Mouse (Mus musculus) neural tube, embryonic 14.5 days (tissue): ENCODE data around the gene Gm9913. TPM values are rescaled to one million over a fixed set of nuclear protein-coding genes. Genes with fewer than 3 reads are reported as not detected.

Experiments
- ATAC-seq: fragments of 200-750 bp; cut with Nextera tagmentation; 2 replicates; pipeline ENCODE4 v1.8.0; 2017; ENCODE audit warnings: low read depth, mild to moderate bottlenecking, moderate TSS enrichment, moderate library complexity
- H3K27ac ChIP-seq: fragments of 300-500 bp; sonication (generic); 2 replicates; pipeline ENCODE4 v1.5.1; 2014; ENCODE audit warnings: low read depth, mild to moderate bottlenecking, control low read depth, low read length, moderate library complexity, mixed read lengths
- H3K27me3 ChIP-seq: fragments of 300-500 bp; sonication (generic); 2 replicates; pipeline ENCODE4 v1.6.1; 2014; ENCODE audit warnings: low read length; ENCODE audit not compliant: control insufficient read depth, insufficient read depth
- H3K36me3 ChIP-seq: fragments of 300-500 bp; sonication (generic); 2 replicates; pipeline ENCODE4 v1.6.1; 2014; ENCODE audit warnings: low read length, mixed read lengths; ENCODE audit not compliant: control insufficient read depth, insufficient read depth
- H3K4me1 ChIP-seq: fragments of 300-500 bp; sonication (generic); 2 replicates; pipeline ENCODE4 v1.6.1; 2014; ENCODE audit warnings: low read length; ENCODE audit not compliant: control insufficient read depth, insufficient read depth
- H3K4me2 ChIP-seq: fragments of 300-500 bp; sonication (generic); 2 replicates; pipeline ENCODE4 v1.6.1; 2014; ENCODE audit warnings: mild to moderate bottlenecking, low read depth, low read length, control low read depth
- H3K4me3 ChIP-seq: fragments of 300-500 bp; sonication (generic); 2 replicates; pipeline ENCODE4 v1.5.1; 2014; ENCODE audit warnings: low read depth, low read length, control low read depth, mixed read lengths
- H3K9ac ChIP-seq: fragments of 300-500 bp; sonication (generic); replicated peaks from 2 replicates; pipeline ENCODE4 v1.6.1; 2014; ENCODE audit warnings: low read depth, mild to moderate bottlenecking, control low read depth, low read length, mixed read lengths
- H3K9me3 ChIP-seq: fragments of 300-500 bp; sonication (generic); 2 replicates; pipeline ENCODE4 v1.6.1; 2016; ENCODE audit warnings: low read length; ENCODE audit not compliant: control insufficient read depth
- WGBS: fragments of 180-500 bp; shearing (Covaris S2); extraction: QIAGEN DNeasy Blood & Tissue Kit; methylation state at CpG from one replicate; pipeline ENCODE4 v1.1.7; 2014; 5-methylcytosine and 5-hydroxymethylcytosine counted together
- polyA plus RNA-seq: library from polyadenylated mRNA; unstranded; fragments of >200 nt; fragmentation: Nextera tagmentation; extraction: Ambion mirVana; gene quantifications from 2 replicates; pipeline ENCODE4 v1.2.1, GENCODE M21; 2014

Gene Gm9913
- polyA plus RNA-seq, 1 experiment from 2014 or later: 0.11 TPM

- H3K9me3 ChIP-seq: no peaks in the 10 kb centered on the region
- ATAC-seq: no peak
- no peaks in the 10 kb centered on the region for H3K27me3 ChIP-seq
- H3K27ac ChIP-seq: no peak overlapping the region
- no peak overlapping the region for H3K9ac ChIP-seq
- H3K4me3 ChIP-seq: no peak overlapping the region
- H3K4me2 ChIP-seq: no peak overlapping the region
- H3K36me3 ChIP-seq: no peaks in the 10 kb centered on the region
- H3K4me1 ChIP-seq: no peaks in the 10 kb centered on the region
- WGBS: 91% methylated on average over 3 of the region's 3 CpGs
These were observed 28.7 kb upstream of the Gm9913 start for GRCm38 (mm10) chr2:125476231-125476630.

GRCm38 (mm10) chr2:125477367-125477766, 27.5 kb upstream of the Gm9913 start:
- no peak overlapping the region for H3K9ac ChIP-seq
- H3K36me3 ChIP-seq: no peaks in the 10 kb centered on the region
- H3K27me3 ChIP-seq: no peaks in the 10 kb centered on the region
- no peak overlapping the region for H3K4me3 ChIP-seq
- H3K27ac ChIP-seq: no peak overlapping the region
- no peaks in the 10 kb centered on the region for H3K9me3 ChIP-seq
- WGBS: 72% methylated on average over 3 of the region's 3 CpGs
- H3K4me1 ChIP-seq: no peaks in the 10 kb centered on the region
- no peak overlapping the region for H3K4me2 ChIP-seq
- no peak for ATAC-seq

GRCm38 (mm10) chr2:125478705-125479104, 26.2 kb upstream of the Gm9913 start:
- Histone ChIP-seq H3K9me3 (no peaks in the 10 kb centered on the region), H3K27me3 (no peaks in the 10 kb centered on the region), H3K4me2 (no peak overlapping the region), H3K4me3 (no peak overlapping the region), H3K36me3 (no peaks in the 10 kb centered on the region), H3K27ac (no peak overlapping the region), H3K9ac (no peak overlapping the region), H3K4me1 (no peaks in the 10 kb centered on the region)
- no peak; the same call in 1 of the 2 replicates for ATAC-seq
- WGBS: 56% methylated on average over 4 of the region's 4 CpGs

GRCm38 (mm10) chr2:125480057-125480456, 24.8 kb upstream of the Gm9913 start:
- Histone ChIP-seq H3K9ac (no peak overlapping the region), H3K27me3 (no peaks in the 10 kb centered on the region), H3K4me2 (no peak overlapping the region), H3K4me1 (no peaks in the 10 kb centered on the region), H3K36me3 (no peaks in the 10 kb centered on the region), H3K9me3 (no peaks in the 10 kb centered on the region), H3K4me3 (no peak overlapping the region), H3K27ac (no peak overlapping the region)
- WGBS: 90% methylated on average over 5 of the region's 5 CpGs
- ATAC-seq: no peak

- Histone ChIP-seq H3K27ac (no peak overlapping the region), H3K4me3 (no peak overlapping the region), H3K4me1 (no peaks in the 10 kb centered on the region), H3K9ac (no peak overlapping the region), H3K27me3 (no peaks in the 10 kb centered on the region), H3K4me2 (no peak overlapping the region), H3K9me3 (no peaks in the 10 kb centered on the region), H3K36me3 (no peaks in the 10 kb centered on the region)
- ATAC-seq: no peak
- 94% methylated on average over 4 of the region's 4 CpGs for WGBS
These were observed 23.8 kb upstream of the Gm9913 start for GRCm38 (mm10) chr2:125481116-125481515.

- Histone ChIP-seq H3K4me3 (no peak overlapping the region), H3K4me2 (no peak overlapping the region), H3K9me3 (no peaks in the 10 kb centered on the region), H3K27ac (no peak overlapping the region), H3K4me1 (no peaks in the 10 kb centered on the region), H3K36me3 (no peaks in the 10 kb centered on the region), H3K9ac (no peak overlapping the region), H3K27me3 (no peaks in the 10 kb centered on the region)
- 95% methylated on average over 9 of the region's 9 CpGs for WGBS
- ATAC-seq: no peak
These were observed 23.2 kb upstream of the Gm9913 start for GRCm38 (mm10) chr2:125481531-125482317.

GRCm38 (mm10) chr2:125484164-125484563, 20.7 kb upstream of the Gm9913 start:
- no peak overlapping the region for H3K27ac ChIP-seq
- H3K9ac ChIP-seq: no peak overlapping the region
- H3K4me3 ChIP-seq: no peak overlapping the region
- no peaks in the 10 kb centered on the region for H3K9me3 ChIP-seq
- ATAC-seq: no peak
- H3K4me2 ChIP-seq: no peak overlapping the region
- no peaks in the 10 kb centered on the region for H3K36me3 ChIP-seq
- no peaks in the 10 kb centered on the region for H3K27me3 ChIP-seq
- no peaks in the 10 kb centered on the region for H3K4me1 ChIP-seq

GRCm38 (mm10) chr2:125484910-125485309, 20.0 kb upstream of the Gm9913 start:
- ATAC-seq: no peak

GRCm38 (mm10) chr2:125489979-125490378, 14.9 kb upstream of the Gm9913 start:
- Histone ChIP-seq H3K27me3 (no peaks in the 10 kb centered on the region), H3K4me2 (no peak overlapping the region), H3K36me3 (no peaks in the 10 kb centered on the region), H3K27ac (no peak overlapping the region), H3K9ac (no peak overlapping the region), H3K4me3 (no peak overlapping the region), H3K9me3 (no peaks in the 10 kb centered on the region), H3K4me1 (no peaks in the 10 kb centered on the region)
- ATAC-seq: no peak
- WGBS: 97% methylated on average over 1 of the region's 1 CpGs

More at GRCm38 (mm10) chr2:125484910-125485309, 20.0 kb upstream of the Gm9913 start:
- H3K9me3 ChIP-seq: no peaks in the 10 kb centered on the region
- no peak overlapping the region for H3K27ac ChIP-seq
- no peak overlapping the region for H3K9ac ChIP-seq
- no peaks in the 10 kb centered on the region for H3K36me3 ChIP-seq
- H3K4me1 ChIP-seq: no peaks in the 10 kb centered on the region
- no peak overlapping the region for H3K4me2 ChIP-seq
- H3K4me3 ChIP-seq: no peak overlapping the region
- no peaks in the 10 kb centered on the region for H3K27me3 ChIP-seq
- WGBS: 85% methylated on average over 9 of the region's 9 CpGs
